Comparison of ENCODE assay signal across 8 mouse cellular contexts in the genomic region with DNA sequence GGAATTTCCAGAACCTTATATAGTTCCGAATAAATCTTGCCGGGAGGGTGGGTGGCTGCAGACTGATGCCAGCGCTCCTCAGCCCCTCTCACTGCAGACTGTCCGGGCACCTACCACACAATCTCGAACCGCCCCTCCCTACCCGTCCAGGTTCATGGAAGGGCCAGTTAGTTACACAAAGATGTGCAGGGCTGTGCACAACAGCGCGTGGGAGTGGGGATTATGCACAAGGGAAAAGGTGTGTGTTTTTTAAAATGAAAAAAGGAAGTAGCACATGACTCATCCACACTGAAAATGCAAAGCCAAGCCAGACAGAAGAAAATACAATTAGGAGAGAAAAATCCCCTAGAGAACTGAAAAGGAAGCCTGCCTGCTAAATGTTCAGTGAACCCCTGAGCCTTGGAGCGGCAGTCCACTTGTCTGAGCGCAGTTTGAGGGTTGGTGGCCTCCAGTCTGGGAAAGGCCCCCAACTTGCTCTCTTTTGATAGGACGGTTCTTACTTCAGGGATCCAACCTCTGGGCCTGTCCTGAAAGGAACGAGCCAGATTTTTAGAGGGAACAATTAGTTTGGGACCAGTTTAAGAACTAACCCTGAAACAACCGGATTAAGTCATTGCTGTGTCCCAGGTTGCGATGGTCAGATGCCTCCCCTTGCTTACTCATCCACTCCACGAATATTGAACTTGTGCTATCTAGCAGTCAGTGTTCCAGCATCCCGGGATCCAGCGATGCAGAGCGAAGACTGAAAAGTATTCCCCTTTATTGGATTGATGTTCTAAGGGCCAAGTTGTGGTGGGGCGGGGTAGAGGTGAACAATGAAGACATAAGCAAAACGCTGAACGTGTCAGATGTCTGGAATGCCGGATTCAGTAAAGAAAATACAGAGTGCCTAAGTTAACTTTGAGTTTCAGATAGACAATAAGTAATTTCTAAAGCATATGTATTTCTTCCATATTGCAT.
DNase-seq lines count a peak whose midpoint lies in the region; ATAC-seq and TF ChIP-seq lines count a peak whose summit lies in the region.

No protein-coding gene starts in this region.

- WGBS in lung, adult 2 months = 18% methylated on average over 23 of the region's 23 CpGs
- 27% methylated on average over 23 of the region's 23 CpGs for WGBS in embryonic facial prominence, embryonic 13.5 days
- 28% methylated on average over 23 of the region's 23 CpGs for WGBS in heart, embryonic 16.5 days
- WGBS in midbrain, embryonic 16.5 days = 27% methylated on average over 23 of the region's 23 CpGs

- TF ChIP-seq POLR2A in lung, adult 2 months (IDR thresholded peaks at IDR 0.05; ENCODE audit: borderline replicate concordance, extremely low read depth, low read depth, low read length) = no peak

- H3K36me3 ChIP-seq in embryonic facial prominence, embryonic 13.5 days = no peaks in the 10 kb centered on the region
- H3K36me3 ChIP-seq in heart, embryonic 16.5 days (ENCODE audit: control insufficient read depth, insufficient read depth) = no peaks in the 10 kb centered on the region
- no peaks in the 10 kb centered on the region for H3K36me3 ChIP-seq in midbrain, embryonic 16.5 days (ENCODE audit: control insufficient read depth, insufficient read depth, low read length)

- peak overlapping the region; percentile 47 for H3K4me3 ChIP-seq in lung, adult 2 months (replicated peaks; ENCODE audit: extremely low read depth, low read depth, low read length)
- peak overlapping the region; percentile 60 for H3K4me3 ChIP-seq in embryonic facial prominence, embryonic 13.5 days
- H3K4me3 ChIP-seq in heart, embryonic 16.5 days (ENCODE audit: low read length) = peak overlapping the region; percentile 71
- H3K4me3 ChIP-seq in midbrain, embryonic 16.5 days (ENCODE audit: low read depth, low read length) = peak overlapping the region; percentile 38

- H3K4me2 ChIP-seq in embryonic facial prominence, embryonic 13.5 days = peak overlapping the region; percentile 78
- peak overlapping the region; percentile 91 for H3K4me2 ChIP-seq in heart, embryonic 16.5 days (ENCODE audit: low read depth, low read length)
- peak overlapping the region; percentile 73 for H3K4me2 ChIP-seq in midbrain, embryonic 16.5 days (ENCODE audit: low read length)

- H3K9me3 ChIP-seq in embryonic facial prominence, embryonic 13.5 days = no peaks in the 10 kb centered on the region
- no peaks in the 10 kb centered on the region for H3K9me3 ChIP-seq in heart, embryonic 16.5 days (replicated peaks; ENCODE audit: control insufficient read depth, low read length)
- no peaks in the 10 kb centered on the region for H3K9me3 ChIP-seq in midbrain, embryonic 16.5 days (replicated peaks; ENCODE audit: control insufficient read depth, low read length, poor library complexity, severe bottlenecking)

- intact Hi-C loops in left cerebral cortex, postnatal 25 days (cut with DNase I) = no loop called here

- TF ChIP-seq CTCF in lung, adult 2 months (IDR thresholded peaks at IDR 0.05; ENCODE audit: insufficient read depth, low read length) = no peak

- H3K27me3 ChIP-seq in embryonic facial prominence, embryonic 13.5 days = no peaks in the 10 kb centered on the region
- no peaks in the 10 kb centered on the region for H3K27me3 ChIP-seq in heart, embryonic 16.5 days (ENCODE audit: control insufficient read depth, insufficient read depth, low read length)
- H3K27me3 ChIP-seq in midbrain, embryonic 16.5 days (ENCODE audit: control insufficient read depth, insufficient read depth, low read depth, low read length) = peaks cover 14% of the 10 kb centered on the region; the same call in 1 of the 2 replicates

- ATAC-seq in embryonic facial prominence, embryonic 13.5 days (ENCODE audit: insufficient number of reproducible peaks, insufficient read depth, low FRiP score, low TSS enrichment, low read depth) = no peak
- peak; percentile 47; the same call in 1 of the 2 replicates for ATAC-seq in heart, embryonic 16.5 days (replicated peaks; ENCODE audit: extremely low read depth, insufficient read depth, low FRiP score)
- peak; percentile 62; the same call in 1 of the 2 replicates for ATAC-seq in midbrain, embryonic 16.5 days

- DNase-seq in lung, adult 2 months = no peak
- no peak for DNase-seq in lung, postnatal 14 days
- DNase-seq in left cerebral cortex, postnatal 25 days (ENCODE audit: low spot score in 2 of 2) = peak; percentile 9 to 51
- no peak for DNase-seq in cerebellum, adult 11-12 months
- no peak for DNase-seq in right cerebral cortex, postnatal 10 days (ENCODE audit: low spot score in 2 of 2)

- H3K4me1 ChIP-seq in lung, adult 2 months (ENCODE audit: control insufficient read depth, insufficient read depth, low read length) = peaks cover 10% of the 10 kb centered on the region; the same call in 1 of the 2 replicates
- H3K4me1 ChIP-seq in embryonic facial prominence, embryonic 13.5 days = peaks cover 20% of the 10 kb centered on the region
- peaks cover 8% of the 10 kb centered on the region for H3K4me1 ChIP-seq in heart, embryonic 16.5 days (ENCODE audit: control insufficient read depth, insufficient read depth, low read length)
- peaks cover 15% of the 10 kb centered on the region for H3K4me1 ChIP-seq in midbrain, embryonic 16.5 days (ENCODE audit: control insufficient read depth, insufficient read depth, low read length)

- H3K9ac ChIP-seq in embryonic facial prominence, embryonic 13.5 days = peak overlapping the region; percentile 78
- peak overlapping the region; percentile 79 for H3K9ac ChIP-seq in heart, embryonic 16.5 days (ENCODE audit: low read length)
- no peak overlapping the region for H3K9ac ChIP-seq in midbrain, embryonic 16.5 days (ENCODE audit: low read depth, low read length)

- H3K27ac ChIP-seq in embryonic facial prominence, embryonic 13.5 days = peak overlapping the region; percentile 83; the same call in 1 of the 2 replicates
- peak overlapping the region; percentile 84 for H3K27ac ChIP-seq in heart, embryonic 16.5 days (ENCODE audit: low read length)
- no peak overlapping the region for H3K27ac ChIP-seq in midbrain, embryonic 16.5 days (ENCODE audit: low read length)

Comparison
In these comparisons a context has a peak if more than half of its experiments do, and no peak if none do; other contexts are left out.
1. DNase-seq: peak in left cerebral cortex, postnatal 25 days (2 of 2); none in lung, adult 2 months (single experiment), lung, postnatal 14 days (single experiment), cerebellum, adult 11-12 months (single experiment) and right cerebral cortex, postnatal 10 days (0 of 2).
2. Peak in every context shown above with its lines, with median percentiles within 50 percentile points of each other: H3K4me3 ChIP-seq and H3K4me2 ChIP-seq.